Comparison of ENCODE assay signal across 8 mouse cellular contexts in the genomic region with DNA sequence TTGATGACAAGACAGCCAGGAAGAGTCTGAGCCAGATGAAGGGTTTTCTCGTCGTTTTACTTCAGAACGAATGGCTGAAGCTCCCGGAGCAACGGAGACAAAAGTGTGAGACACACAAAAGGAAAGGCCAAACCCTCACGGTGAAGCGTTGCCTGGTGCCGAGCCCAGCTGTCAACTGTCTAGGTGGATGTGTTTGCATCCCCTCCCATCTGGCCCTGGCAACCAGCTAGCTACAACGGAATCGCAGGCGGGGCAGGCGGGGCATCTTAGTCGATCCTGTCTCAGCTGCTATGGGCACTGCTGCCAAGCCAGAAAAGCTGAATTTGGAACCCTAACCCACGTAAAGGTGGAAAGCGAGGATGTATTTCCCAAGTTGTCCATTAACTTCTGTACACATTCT. TPM values are rescaled to one million over a fixed set of nuclear protein-coding genes. Genes with fewer than 3 reads are reported as not detected.
DNase-seq lines count a peak whose midpoint lies in the region; ATAC-seq and TF ChIP-seq lines count a peak whose summit lies in the region.

No protein-coding gene starts in this region.

- ATAC-seq in kidney, postnatal 0 days (replicated peaks; ENCODE audit: low FRiP score, low read depth): no peak
- ATAC-seq in liver, embryonic 11.5 days (replicated peaks; ENCODE audit: low FRiP score): no peak
- ATAC-seq in stomach, embryonic 15.5 days (ENCODE audit: insufficient read depth, low FRiP score, low read depth): no peak

- no peaks in the 10 kb centered on the region for H3K27me3 ChIP-seq in kidney, postnatal 0 days (ENCODE audit: insufficient read depth, low read length)
- H3K27me3 ChIP-seq in erythroblast, embryonic 14.5 days (ENCODE audit: control insufficient read depth): no peaks in the 10 kb centered on the region
- no peaks in the 10 kb centered on the region for H3K27me3 ChIP-seq in liver, embryonic 11.5 days (replicated peaks; ENCODE audit: control insufficient read depth, insufficient read depth, low read length)
- no peaks in the 10 kb centered on the region for H3K27me3 ChIP-seq in stomach, embryonic 15.5 days (replicated peaks)

- H3K4me3 ChIP-seq in kidney, postnatal 0 days (replicated peaks; ENCODE audit: low read depth, low read length): peak overlapping the region; percentile 82
- H3K4me3 ChIP-seq in erythroblast, embryonic 14.5 days (replicated peaks): peak overlapping the region; percentile 83
- H3K4me3 ChIP-seq in liver, embryonic 11.5 days (ENCODE audit: low read depth, low read length): peak overlapping the region; percentile 81
- H3K4me3 ChIP-seq in stomach, embryonic 15.5 days (replicated peaks): peak overlapping the region; percentile 82

- H3K9ac ChIP-seq in kidney, postnatal 0 days (ENCODE audit: low read depth, low read length): peak overlapping the region; percentile 89
- H3K9ac ChIP-seq in liver, embryonic 11.5 days (ENCODE audit: low read depth, low read length): peak overlapping the region; percentile 81
- peak overlapping the region; percentile 87 for H3K9ac ChIP-seq in stomach, embryonic 15.5 days

- intact Hi-C loops in left cerebral cortex, postnatal 36 days (cut with DNase I): loop anchor here (2.0 kb wide), 1 partner anchor 45 kb away; a partner anchor contains a TSS

- DNase-seq in kidney, postnatal 0 days (ENCODE audit: low spot score): peak; percentile 29
- no peak for DNase-seq in kidney, postnatal 10 days
- peak; percentile 37 for DNase-seq in R1 (ENCODE audit: low read depth, low spot score)
- no peak for DNase-seq in liver, embryonic 11.5 days (ENCODE audit: low spot score)
- DNase-seq in left cerebral cortex, postnatal 36 days (ENCODE audit: low spot score in 2 of 2): no peak
- DNase-seq in ovary, postnatal 10 days (ENCODE audit: low spot score): no peak

- H3K4me1 ChIP-seq in kidney, postnatal 0 days (replicated peaks; ENCODE audit: insufficient read depth, low read length): peaks cover 5% of the 10 kb centered on the region; the same call in 1 of the 2 replicates
- peaks cover 40% of the 10 kb centered on the region for H3K4me1 ChIP-seq in erythroblast, embryonic 14.5 days (ENCODE audit: control insufficient read depth)
- H3K4me1 ChIP-seq in liver, embryonic 11.5 days (replicated peaks; ENCODE audit: control insufficient read depth, insufficient read depth, low read length): peaks cover 11% of the 10 kb centered on the region
- H3K4me1 ChIP-seq in stomach, embryonic 15.5 days: peaks cover 12% of the 10 kb centered on the region

- 24% methylated on average over 15 of the region's 15 CpGs for WGBS in kidney, postnatal 0 days
- WGBS in liver, embryonic 11.5 days: 32% methylated on average over 15 of the region's 15 CpGs
- whole genome bisulfite sequencing in stomach, embryonic 15.5 days: 17% methylated on average over 15 of the region's 15 CpGs

- peaks cover 26% of the 10 kb centered on the region; the same call in 1 of the 2 replicates for H3K36me3 ChIP-seq in kidney, postnatal 0 days (ENCODE audit: insufficient read depth, low read length)
- H3K36me3 ChIP-seq in erythroblast, embryonic 14.5 days (ENCODE audit: control insufficient read depth): peaks cover 42% of the 10 kb centered on the region
- H3K36me3 ChIP-seq in liver, embryonic 11.5 days (ENCODE audit: control insufficient read depth, insufficient read depth, low read length): peaks cover 14% of the 10 kb centered on the region
- H3K36me3 ChIP-seq in stomach, embryonic 15.5 days: peaks cover 21% of the 10 kb centered on the region

- no peaks in the 10 kb centered on the region for H3K9me3 ChIP-seq in kidney, postnatal 0 days (replicated peaks; ENCODE audit: low read length)
- no peaks in the 10 kb centered on the region for H3K9me3 ChIP-seq in erythroblast, embryonic 14.5 days (ENCODE audit: control insufficient read depth, low read length)
- H3K9me3 ChIP-seq in liver, embryonic 11.5 days (ENCODE audit: control insufficient read depth, low read length): no peaks in the 10 kb centered on the region
- H3K9me3 ChIP-seq in stomach, embryonic 15.5 days: no peaks in the 10 kb centered on the region

- H3K4me2 ChIP-seq in kidney, postnatal 0 days (ENCODE audit: low read length): peak overlapping the region; percentile 72
- H3K4me2 ChIP-seq in liver, embryonic 11.5 days: peak overlapping the region; percentile 84
- peak overlapping the region; percentile 85 for H3K4me2 ChIP-seq in stomach, embryonic 15.5 days

- no peak for TF ChIP-seq CTCF in kidney, postnatal 0 days (IDR thresholded peaks at IDR 0.05; ENCODE audit: low read depth)

- peak overlapping the region; percentile 74; the same call in 1 of the 2 replicates for H3K27ac ChIP-seq in kidney, postnatal 0 days
- H3K27ac ChIP-seq in liver, embryonic 11.5 days (ENCODE audit: low read depth, low read length): 0 out of 2 replicates have a peak overlapping the region, but pooled peaks have one; percentile 50
- no peak overlapping the region for H3K27ac ChIP-seq in stomach, embryonic 15.5 days

RNA-seq across cellular contexts. Expression of a gene that starts 0.9 kb away (rescaled TPM):
- 160 and 172 TPM in 2 replicates for polyA plus RNA-seq in kidney, postnatal 0 days (2015; fragmentation: Nextera tagmentation; extraction: Ambion mirVana)
- 12.4 and 16.3 TPM in 2 replicates for polyA plus RNA-seq in erythroblast, embryonic 14.5 days (2012)
- 159 and 169 TPM in 2 replicates for polyA plus RNA-seq in liver, embryonic 11.5 days (2014; fragmentation: Nextera tagmentation; extraction: Ambion mirVana)
- 163 and 165 TPM in 2 replicates for polyA plus RNA-seq in stomach, embryonic 15.5 days (2015; fragmentation: Nextera tagmentation; extraction: Ambion mirVana)
- 10 to 100 TPM; 58.8 to 75.1 TPM for total RNA-seq in left cerebral cortex, postnatal 36 days (2021)

RNA-seq across cellular contexts. Expression of a gene that starts 17.1 kb away (rescaled TPM):
- polyA plus RNA-seq in kidney, postnatal 0 days (2015; fragmentation: Nextera tagmentation; extraction: Ambion mirVana): 27.9 and 30.8 TPM in 2 replicates
- not detected in 2 replicates for polyA plus RNA-seq in erythroblast, embryonic 14.5 days (2012)
- 3.6 and 6.2 TPM in 2 replicates for polyA plus RNA-seq in liver, embryonic 11.5 days (2014; fragmentation: Nextera tagmentation; extraction: Ambion mirVana)
- 403 and 444 TPM in 2 replicates for polyA plus RNA-seq in stomach, embryonic 15.5 days (2015; fragmentation: Nextera tagmentation; extraction: Ambion mirVana)
- under 1 TPM; 0.44 to 0.93 TPM for total RNA-seq in left cerebral cortex, postnatal 36 days (2021)

RNA-seq across cellular contexts. Expression of a gene that starts 19.4 kb away (rescaled TPM):
- 6.2 and 6.3 TPM in 2 replicates for polyA plus RNA-seq in kidney, postnatal 0 days (2015; fragmentation: Nextera tagmentation; extraction: Ambion mirVana)
- 46.6 and 58.8 TPM in 2 replicates for polyA plus RNA-seq in erythroblast, embryonic 14.5 days (2012)
- polyA plus RNA-seq in liver, embryonic 11.5 days (2014; fragmentation: Nextera tagmentation; extraction: Ambion mirVana): 156 and 162 TPM in 2 replicates
- 29.4 and 38.3 TPM in 2 replicates for polyA plus RNA-seq in stomach, embryonic 15.5 days (2015; fragmentation: Nextera tagmentation; extraction: Ambion mirVana)
- under 1 TPM in 1 of 2 experiments, not detected in 1; 0.62 TPM for total RNA-seq in left cerebral cortex, postnatal 36 days (2021)

RNA-seq across cellular contexts. Expression of a gene that starts 30.8 kb away (rescaled TPM):
- polyA plus RNA-seq in kidney, postnatal 0 days (2015; fragmentation: Nextera tagmentation; extraction: Ambion mirVana): 56.2 and 61.3 TPM in 2 replicates
- 2.7 and 3.0 TPM in 2 replicates for polyA plus RNA-seq in erythroblast, embryonic 14.5 days (2012)
- polyA plus RNA-seq in liver, embryonic 11.5 days (2014; fragmentation: Nextera tagmentation; extraction: Ambion mirVana): 55.1 and 59.2 TPM in 2 replicates
- 40.4 and 42.8 TPM in 2 replicates for polyA plus RNA-seq in stomach, embryonic 15.5 days (2015; fragmentation: Nextera tagmentation; extraction: Ambion mirVana)
- total RNA-seq in left cerebral cortex, postnatal 36 days (2021): 10 to 100 TPM; 42.3 to 48.2 TPM

RNA-seq across cellular contexts. Expression of a gene that starts 40.6 kb away (rescaled TPM):
- 102 and 111 TPM in 2 replicates for polyA plus RNA-seq in kidney, postnatal 0 days (2015; fragmentation: Nextera tagmentation; extraction: Ambion mirVana)
- 4.1 and 5.2 TPM in 2 replicates for polyA plus RNA-seq in erythroblast, embryonic 14.5 days (2012)
- 66.6 and 67.9 TPM in 2 replicates for polyA plus RNA-seq in liver, embryonic 11.5 days (2014; fragmentation: Nextera tagmentation; extraction: Ambion mirVana)
- polyA plus RNA-seq in stomach, embryonic 15.5 days (2015; fragmentation: Nextera tagmentation; extraction: Ambion mirVana): 88.6 and 97.2 TPM in 2 replicates
- 10 to 100 TPM; 45.7 to 46.6 TPM for total RNA-seq in left cerebral cortex, postnatal 36 days (2021)

Comparison
In these comparisons a context has a peak if more than half of its experiments do, and no peak if none do; other contexts are left out.
1. DNase-seq: peak in kidney, postnatal 0 days (single experiment) and R1 (single experiment); none in kidney, postnatal 10 days (single experiment), liver, embryonic 11.5 days (single experiment), left cerebral cortex, postnatal 36 days (0 of 2) and ovary, postnatal 10 days (single experiment).
2. RNA of a gene that starts 17.1 kb away (polyA plus RNA-seq): 403 to 444 TPM in stomach, embryonic 15.5 days; 27.9 to 30.8 TPM in kidney, postnatal 0 days, 3.6 to 6.2 TPM in liver, embryonic 11.5 days and not detected in erythroblast, embryonic 14.5 days; every median in the first group is over 10 times any median in the second.
3. Peak in every context shown above with its lines, with median percentiles within 50 percentile points of each other: H3K4me2 ChIP-seq, H3K4me3 ChIP-seq and H3K9ac ChIP-seq.